Mouse (Mus musculus): ENCODE results near the gene Mrpl34. TPM values are rescaled to one million over a fixed set of nuclear protein-coding genes. Genes with fewer than 3 reads are reported as not detected.
"Not testable (repeated sequence)": the region's sequence is repeated elsewhere in the genome, so short reads cannot be mapped to it uniquely, and the experiment has no call there.

Mrpl34 gene
- total RNA-seq (2021): 10 to 100 TPM; 58.6 to 61.4 TPM
- long read RNA-seq, experiment 1, transcript Mrpl34-201 (2 exons, 607 nt): major isoform, 15 of 15 reads
- long read RNA-seq, experiment 1, partial matches to known transcripts: 0 of 15 reads
- long read RNA-seq, experiment 1, other reads (novel, unspliced or antisense): 0 of 15 reads
- long read RNA-seq, experiment 2, transcript Mrpl34-201 (2 exons, 607 nt): major isoform, 22 of 23 reads
- long read RNA-seq, experiment 2, partial matches to known transcripts: 0 of 23 reads
- long read RNA-seq, experiment 2, other reads (novel, unspliced or antisense): 1 of 23 reads

DNA sequence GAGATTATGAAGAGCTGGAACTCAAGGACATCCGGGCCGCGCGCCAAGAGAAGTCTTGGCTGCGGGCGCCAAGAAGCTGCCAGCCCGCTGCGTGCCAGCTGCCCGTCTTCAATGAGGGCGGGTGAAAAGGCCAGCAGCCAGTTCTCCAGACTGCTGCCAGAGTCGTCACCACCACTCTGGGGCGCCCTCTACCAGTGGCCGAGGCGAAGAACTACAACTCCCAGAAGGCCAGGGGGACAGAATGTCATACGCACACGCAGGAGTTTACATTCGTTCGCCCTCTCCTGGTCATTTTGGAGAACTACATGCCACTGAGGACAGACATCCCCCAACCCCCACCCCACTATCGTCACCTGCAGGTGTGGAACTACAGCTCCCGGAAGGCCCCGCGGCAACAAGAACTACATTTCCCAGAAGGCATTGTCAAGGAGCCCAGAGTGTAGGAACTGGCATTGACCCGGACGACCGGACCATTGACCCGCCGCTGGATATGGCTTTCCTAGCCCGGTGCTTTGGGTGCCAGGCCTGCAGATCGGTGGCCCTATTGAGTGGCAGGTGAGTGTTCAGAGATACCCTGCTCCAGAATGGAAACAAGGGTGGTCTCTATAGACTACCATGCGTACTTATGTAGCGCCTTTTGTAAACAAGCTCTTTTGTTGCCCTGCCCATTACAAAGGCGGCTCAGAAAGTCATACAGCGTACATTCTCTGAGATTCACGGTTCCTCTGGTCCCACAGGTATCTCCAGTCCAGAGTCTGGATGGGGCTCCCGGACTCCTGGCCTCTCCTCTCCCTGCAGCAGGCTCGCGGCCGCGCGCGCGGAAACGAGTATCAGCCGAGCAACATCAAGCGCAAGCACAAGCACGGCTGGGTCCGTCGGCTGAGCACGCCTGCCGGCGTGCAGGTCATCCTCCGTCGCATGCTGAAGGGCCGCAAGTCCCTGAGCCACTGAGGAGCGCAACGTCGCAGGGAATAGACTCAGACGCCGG lies at the start of gene Mrpl34:
Gene Mrpl34, plus strand, starts transcription at position 447 of the 988 bp plus-strand sequence.
- DNase-seq (ENCODE audit: low spot score in 2 of 2): peak; percentile 97 to 98

DNA sequence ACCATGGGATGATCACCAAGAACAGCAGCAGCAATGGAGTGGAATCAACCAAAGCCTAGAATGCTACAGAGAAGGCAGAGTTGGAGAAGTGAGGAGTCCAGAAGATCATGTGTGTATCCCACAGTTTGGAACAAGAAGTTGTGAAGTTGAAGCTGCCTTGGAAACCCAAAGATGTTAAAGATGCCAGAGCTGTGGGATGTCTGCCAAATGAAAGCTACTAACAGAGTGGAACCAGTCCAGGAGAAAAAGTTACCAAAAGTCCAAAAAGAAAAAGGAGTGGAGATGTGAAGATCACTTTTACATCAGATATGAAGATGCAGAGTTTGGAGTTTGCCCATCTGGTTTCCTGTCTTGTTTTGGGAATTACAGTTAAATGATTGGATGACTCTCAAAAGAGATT lies 42.6 kb upstream of the Mrpl34 start:
- DNase-seq (ENCODE audit: low spot score in 2 of 2): no peak

DNA sequence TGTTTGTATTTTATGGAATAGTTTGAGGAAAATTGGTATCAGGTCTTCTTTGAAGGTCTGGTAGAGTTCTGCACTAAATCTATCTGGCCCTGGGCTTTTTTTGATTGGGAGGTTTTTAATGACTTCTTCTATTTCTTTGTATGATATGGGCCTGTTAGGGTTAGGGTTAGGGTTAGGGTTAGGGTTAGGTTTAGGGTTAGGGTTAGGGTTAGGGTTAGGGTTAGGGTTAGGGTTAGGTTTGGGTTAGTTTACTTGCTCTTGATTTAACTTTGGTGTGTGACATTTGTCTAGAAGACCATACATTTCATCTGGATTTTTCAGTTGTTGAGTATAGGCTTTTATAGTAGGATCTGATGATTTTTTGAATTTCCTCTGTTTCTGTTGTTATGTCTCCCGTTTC lies 31.8 kb upstream of the Mrpl34 start:
- DNase-seq (ENCODE audit: low spot score in 2 of 2): not testable (repeated sequence)

DNA sequence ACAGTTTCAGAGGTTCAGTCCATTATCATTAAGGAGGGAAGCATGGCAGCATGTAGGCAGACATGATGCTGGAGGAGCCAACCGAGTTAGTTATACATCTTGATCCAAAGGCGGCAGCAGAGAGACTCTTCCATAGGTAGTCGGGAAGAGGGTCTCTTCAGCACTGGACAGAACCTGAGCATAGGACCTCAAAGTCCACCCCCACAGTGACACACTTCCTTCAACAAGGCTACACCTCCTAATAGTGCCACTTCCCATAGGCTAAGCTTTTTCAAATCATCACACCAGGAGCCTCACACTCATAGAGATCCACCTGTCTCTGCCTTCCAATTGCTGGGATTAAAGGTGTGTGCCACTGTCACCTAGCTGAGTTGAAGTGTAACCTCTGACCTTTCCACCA lies 27.7 kb upstream of the Mrpl34 start:
- DNase-seq (ENCODE audit: low spot score in 2 of 2): no peak

DNA sequence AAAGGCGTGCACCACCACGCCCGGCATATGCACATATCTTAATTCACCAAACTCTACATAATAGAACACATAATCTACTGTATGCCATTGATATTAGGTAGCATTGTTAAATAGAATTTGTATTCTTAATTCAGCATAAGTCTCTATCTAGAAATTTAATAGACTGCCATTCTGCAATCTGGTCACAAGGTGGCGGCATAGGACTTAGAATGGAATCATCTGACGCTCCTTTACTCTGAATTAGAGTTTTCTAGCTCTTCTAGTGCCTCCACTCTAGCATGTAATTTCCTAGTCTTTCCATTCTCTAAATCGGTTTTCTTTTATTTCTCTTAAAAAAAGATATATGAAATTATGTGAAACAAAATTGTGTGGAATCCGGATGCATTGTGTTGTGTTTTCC lies 23.4 kb upstream of the Mrpl34 start:
- no peak for DNase-seq (ENCODE audit: low spot score in 2 of 2)

DNA sequence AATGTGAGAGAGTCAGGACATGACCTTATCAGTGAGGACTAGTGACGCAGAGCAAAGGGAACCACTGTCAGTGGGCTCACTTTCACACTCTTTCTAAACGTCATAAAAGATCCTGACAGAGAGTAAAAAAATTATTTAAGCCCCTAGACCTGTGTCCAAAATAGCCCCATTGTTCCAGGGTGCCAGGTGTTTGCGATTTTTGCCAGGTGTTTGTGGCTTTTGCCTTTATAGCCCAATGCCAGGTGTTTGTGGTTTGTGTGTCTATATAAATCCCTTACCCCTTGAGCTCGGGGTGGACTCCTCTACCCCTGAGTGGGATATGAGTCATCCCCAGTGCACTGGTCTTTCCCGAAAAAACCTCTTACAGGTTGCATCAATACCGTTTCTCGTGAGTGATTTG lies 19.7 kb upstream of the Mrpl34 start:
- no peak for DNase-seq (ENCODE audit: low spot score in 2 of 2)

DNA sequence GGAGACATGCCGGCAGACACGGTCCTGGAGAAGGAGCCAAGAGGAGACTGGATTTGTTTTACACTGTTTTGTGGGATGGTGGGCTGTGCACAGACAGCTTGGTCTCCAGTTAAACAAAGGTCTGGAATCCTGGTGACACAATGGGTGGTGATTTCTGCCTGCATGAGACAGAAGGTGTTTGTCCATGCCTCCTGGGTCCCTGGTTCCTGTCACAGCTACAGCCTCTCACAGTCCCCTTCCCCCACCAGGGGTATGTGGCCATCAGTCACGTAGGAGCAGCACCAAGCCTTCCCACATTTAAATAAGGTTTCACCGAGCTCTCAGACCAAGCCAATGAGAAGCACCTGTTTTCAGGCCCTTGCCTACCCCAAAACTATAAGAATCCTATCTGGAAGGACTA lies 13.4 kb upstream of the Mrpl34 start:
- DNase-seq (ENCODE audit: low spot score in 2 of 2): no peak

DNA sequence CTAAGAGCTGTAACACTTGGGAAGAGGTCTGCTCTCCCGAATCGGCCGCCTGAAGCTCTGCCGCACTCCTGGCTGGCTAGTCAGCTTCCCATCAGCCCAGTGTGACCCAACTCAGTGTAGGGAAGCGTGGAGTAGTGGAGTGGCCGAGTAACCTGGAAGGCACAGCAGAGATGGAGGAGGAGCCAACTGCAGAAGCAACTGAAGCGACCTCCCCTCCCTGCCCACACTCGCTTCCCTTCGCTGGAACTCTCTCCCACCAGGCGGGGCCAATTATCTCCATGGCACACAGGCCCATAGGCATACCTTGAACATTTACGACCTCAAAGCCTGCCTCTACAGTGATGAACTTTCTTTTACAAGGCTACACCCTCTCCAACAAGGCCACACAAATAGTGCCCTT lies 13.0 kb upstream of the Mrpl34 start:
- no peak for DNase-seq (ENCODE audit: low spot score in 2 of 2)

DNA sequence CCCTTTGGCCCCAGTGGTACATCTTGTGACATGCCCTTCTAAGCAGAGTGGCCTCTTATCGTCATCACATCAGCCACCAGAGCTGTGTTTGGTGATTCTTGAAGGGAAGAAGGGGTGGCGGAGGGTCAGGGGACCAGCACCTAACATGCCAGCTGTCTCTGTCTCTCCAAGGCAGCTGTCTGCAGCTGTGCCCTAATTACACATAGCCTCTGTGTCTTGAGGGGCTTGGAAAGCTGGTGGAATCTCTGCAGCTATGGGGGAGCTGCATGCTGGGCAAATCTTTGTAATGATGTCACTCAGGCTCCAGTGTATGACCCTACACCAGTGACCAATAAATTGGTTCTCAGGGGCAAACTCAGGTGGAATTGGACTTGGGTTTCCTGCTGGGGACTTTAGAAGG lies 12.1 kb upstream of the Mrpl34 start:
- DNase-seq (ENCODE audit: low spot score in 2 of 2): no peak

DNA sequence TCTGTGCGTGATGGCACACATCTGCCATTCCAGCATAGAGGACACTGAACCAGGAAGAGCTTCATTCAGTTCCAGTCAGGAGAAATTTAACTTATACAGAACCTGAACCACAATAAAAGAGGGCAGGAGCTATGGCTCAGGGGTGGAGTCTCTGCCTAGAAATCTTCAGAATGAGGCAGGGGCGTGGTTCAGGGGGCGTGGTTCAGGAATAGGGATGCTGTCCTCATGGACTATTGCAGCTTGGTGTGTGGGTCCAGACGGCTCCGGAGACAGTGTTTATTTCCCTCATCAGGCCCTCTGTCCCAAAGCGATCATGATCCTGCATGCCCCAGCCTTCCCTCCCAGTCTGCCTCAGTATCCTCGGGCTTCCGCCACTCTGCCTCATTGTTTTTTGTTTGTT lies 10.1 kb upstream of the Mrpl34 start:
- DNase-seq (ENCODE audit: low spot score in 2 of 2): no peak

DNA sequence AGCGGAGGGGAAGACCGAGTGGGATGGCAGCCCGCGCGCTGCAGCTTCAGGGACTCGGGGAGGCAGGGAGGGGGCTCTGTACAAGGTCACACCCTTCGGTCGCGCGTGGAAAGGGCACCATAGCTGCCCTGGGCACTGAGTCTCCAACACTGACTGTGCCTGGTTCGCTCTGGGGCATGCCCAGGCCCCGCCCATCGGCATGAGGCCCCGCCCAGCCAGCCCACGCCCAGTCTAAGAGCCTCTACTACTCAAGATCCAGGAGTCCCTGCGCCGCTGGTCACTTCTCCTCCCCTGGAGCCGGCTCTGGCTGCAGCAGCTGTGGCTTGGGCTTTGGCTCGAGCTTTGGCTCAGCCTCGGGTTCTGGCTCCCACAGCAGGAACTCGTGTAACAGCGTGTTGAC lies 7.9 kb upstream of the Mrpl34 start:
- DNase-seq (ENCODE audit: low spot score in 2 of 2): no peak

DNA sequence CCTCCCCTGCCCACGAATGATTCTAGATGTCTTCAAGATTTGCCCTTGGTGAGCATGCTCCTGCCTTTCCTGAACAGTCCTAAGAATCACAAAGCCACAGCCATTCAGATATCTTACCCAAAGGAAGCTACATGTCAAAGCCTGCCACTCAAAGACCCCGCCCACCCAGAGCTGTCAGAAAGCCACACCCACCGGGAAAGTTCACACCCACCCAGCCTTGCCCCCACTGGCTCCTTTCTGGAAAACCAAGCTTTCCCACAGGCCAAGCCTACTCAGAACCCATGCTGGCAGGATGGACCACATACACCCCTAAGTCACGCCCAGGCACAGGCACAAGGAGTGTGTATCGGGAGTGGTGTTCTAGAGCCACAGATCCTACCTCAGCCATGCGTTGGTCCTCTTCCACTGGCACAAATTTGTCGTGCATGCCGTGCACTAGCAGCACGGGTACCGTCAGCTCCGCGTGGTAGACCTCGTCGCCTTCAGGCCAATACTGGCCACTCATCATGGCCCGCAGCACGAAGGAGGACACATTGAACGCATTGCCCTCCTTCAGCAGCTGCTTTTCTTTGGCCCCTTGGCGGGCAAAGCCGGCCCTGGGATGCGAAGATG lies 7.0 kb upstream of the Mrpl34 start:
- no peak for DNase-seq (ENCODE audit: low spot score in 2 of 2)

DNA sequence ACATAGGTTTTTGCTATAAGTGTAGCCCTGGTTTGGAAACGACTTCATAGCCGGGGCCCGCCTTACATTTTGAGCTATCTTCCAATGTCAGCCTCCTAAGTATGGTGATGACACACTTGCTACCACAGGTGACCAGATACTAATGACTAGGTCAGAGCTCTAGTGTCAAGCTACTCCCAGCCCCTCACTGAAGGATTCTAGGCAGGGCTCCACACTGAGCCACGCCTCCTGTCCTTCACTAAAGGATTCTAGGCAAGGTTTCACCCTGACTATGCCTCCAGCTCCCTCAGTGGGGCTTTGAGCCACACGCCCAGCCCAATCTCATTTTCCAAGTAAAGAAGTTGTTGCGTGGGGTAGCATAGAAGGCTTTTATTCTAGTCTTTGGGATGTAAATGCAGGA lies 4.0 kb upstream of the Mrpl34 start:
- no peak for DNase-seq (ENCODE audit: low spot score in 2 of 2)

DNA sequence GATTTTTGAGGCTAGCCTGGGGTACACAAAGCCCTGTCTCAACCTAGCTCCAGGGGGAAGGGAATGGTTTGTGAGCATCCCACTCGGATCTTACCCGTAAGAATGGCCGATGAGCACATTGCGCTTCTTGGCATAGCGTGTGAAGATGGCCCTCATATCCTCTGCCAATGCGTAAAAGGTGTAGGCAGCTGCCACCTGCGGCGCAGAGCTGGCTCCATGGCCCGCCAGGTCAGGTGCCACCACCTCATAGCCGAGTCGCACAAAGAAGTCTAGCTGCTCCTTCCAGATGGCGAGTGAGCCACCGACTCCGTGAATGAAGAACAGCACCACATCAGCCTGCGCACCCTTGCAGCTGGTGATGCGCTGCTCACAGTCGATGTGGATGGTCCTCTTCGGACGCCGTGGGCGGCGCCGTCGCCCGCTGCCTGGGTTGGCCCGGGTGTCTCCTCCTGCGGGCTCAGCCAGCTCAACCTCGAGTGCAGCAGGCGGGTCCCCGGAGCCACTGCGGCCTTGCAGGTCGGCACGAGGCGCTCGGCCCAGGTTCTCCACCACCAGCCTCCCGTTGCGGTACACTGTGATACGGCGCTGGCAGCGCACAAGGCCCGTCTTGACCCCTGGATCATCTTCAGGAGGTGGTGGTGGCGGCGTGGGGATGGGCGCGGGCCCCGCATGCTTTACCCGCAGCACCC lies 3.5 kb upstream of the Mrpl34 start:
- DNase-seq (ENCODE audit: low spot score in 2 of 2): no peak

DNA sequence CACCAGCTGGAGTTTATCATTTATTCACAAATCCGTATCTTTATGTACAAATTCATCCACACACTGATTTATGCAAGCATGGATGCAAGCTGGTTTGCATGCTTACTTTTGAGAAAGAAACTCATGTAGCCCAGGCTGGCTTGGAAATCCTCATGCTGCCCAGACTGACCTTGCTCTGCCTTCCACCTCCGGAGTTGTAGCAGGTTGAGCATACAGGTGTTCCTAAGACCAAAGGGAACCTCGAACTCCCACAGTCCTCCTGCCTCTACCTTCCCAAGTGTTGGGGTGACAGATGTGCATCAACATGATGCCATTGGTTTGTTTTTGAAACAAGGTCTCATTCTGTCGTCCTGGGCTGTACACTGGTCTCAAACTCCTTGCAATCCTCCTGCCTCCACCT lies 2.6 kb upstream of the Mrpl34 start:
- DNase-seq (ENCODE audit: low spot score in 2 of 2): no peak

DNA sequence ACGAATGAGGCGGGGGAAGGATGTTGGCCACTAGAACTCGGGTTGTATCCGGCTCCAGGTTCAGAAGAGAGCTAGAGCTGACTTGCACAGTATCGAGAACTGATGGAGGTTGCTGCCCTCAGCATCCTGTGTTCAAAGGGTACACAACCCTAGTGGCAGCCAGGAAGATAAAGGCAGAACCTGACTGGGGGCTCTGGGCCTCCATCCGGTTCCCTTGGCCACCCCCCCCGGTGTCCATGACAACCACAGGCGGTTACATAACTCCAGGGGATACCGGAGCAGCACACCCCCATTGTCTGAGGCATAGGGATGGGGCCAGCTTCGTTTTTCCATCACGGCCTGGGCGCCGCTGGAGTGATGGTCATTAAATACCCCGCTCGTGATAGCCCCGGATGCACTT lies 2.0 kb upstream of the Mrpl34 start:
- peak; percentile 54 to 68 for DNase-seq (ENCODE audit: low spot score in 2 of 2)

DNA sequence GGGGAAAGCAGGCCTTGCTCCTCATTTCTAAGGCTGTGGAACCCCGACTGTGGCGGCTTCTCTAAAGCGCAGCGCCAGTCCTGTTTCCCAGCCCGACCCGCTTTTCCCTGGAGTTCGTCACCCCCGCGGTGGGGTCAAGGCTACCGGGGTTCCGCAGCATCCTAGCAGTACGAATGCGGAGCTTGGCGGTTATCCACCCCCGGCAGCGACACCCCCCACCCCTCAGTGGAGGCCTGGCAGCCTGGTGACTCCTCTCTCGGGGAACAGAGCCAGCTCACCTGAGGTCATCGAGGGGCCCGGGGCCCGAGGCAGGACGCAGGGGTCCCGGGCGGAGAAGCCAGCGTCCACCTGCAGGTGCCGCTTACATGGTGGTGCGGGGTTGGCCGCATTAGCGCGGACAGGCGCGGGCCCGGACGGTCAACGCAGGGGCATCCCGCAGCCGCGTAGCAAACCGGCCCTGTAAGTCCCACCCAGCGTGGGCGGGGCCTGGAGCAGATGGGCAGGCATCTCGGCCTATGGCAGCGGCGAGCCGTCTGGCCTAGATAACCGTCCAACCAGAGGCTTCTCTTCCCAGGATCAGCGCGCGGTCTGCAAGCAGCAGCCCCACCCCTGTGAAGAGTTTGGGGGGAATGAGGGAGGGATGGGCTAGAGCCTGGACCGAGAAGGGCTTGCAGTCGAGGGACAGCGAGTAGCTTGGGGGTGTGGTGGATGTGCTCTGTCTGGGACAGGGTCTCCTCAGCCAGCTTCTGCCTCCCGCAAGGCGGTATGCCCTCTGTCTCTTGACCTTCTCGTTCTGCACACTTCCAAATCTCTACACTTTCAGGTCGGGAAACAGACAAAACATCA lies 1.3 kb upstream of the Mrpl34 start, which contains the start of gene Abhd8:
Gene Abhd8, minus strand, starts transcription at position 468 of the 846 bp plus-strand sequence.
- peak; percentile 98 for DNase-seq (ENCODE audit: low spot score in 2 of 2)

DNA sequence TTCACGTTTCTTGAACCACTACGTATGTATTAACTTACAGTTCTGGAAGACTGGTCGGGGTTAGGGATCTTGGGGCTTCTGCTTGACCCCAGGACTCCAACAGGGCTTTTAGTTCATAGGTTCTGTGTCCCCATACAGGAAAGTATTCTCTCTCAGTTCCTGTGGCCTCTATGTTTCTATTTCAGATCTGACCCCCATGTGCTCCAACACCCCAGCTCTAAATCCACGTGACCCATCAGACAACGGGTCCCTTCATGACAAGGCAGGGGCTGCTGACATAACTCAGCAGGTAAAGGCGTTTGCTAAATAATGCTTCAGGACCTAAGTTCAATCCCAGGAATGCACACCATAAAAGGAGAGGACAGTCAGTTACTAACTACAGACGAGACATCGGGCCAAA lies 974 bp downstream of the Mrpl34 start:
- DNase-seq (ENCODE audit: low spot score in 2 of 2): no peak

DNA sequence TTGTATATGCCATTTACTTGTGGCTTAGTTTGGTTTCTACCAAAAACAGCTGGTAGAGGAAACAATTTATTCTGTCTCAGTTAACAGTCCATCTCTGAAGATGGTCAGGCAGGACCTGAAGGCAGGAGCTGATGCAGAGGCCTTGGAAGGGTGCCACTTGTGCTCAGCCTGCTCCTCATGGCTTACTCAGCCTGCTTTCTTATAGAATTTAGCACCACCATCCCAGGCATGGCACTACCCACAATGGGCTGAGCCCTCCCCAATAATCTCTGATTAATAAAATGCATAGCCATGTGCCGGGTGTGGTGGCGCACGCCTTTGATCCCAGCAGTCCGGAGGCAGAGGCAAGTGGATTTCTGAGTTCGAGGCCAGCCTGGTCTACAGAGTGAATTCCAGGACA lies 1.4 kb downstream of the Mrpl34 start:
- no peak for DNase-seq (ENCODE audit: low spot score in 2 of 2)

DNA sequence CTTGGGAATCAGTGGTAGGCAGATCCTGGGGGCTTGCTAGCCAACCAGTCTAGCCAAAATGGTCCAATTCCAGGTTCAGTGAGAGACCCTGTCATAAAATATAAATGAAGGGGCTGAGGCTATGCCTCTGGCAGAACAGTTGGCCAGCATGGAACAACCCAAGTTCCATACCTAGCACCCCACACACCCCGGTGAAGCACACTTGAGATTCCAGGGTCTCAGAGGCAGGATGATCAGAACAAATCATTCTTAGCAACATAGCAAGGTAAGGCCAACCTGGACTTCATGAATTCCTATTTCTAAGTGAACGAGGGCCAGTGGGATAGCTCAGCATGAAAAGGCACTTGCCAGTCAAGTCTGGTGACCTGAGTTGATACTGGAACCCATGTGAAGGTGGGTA lies 2.4 kb downstream of the Mrpl34 start:
- DNase-seq (ENCODE audit: low spot score in 2 of 2): no peak

All from left cerebral cortex, adult 18-20 months (tissue).